Mouse (Mus musculus) ES-E14 (cell line): ENCODE data around the gene Cbln3. TPM values are rescaled to one million over a fixed set of nuclear protein-coding genes. Genes with fewer than 3 reads are reported as not detected.
A peak's percentile ranks its signal among the peaks of the same experiment; 100 is the strongest.

ENCODE experiments used
- DNase-seq: peaks from one replicate; pipeline ENCODE4 v3.0.0-alpha.2; 2013; ENCODE audit warnings: low read depth, low spot score
- H3K27ac ChIP-seq: 2 replicates; pipeline ENCODE4 v1.5.1; 2012; ENCODE audit warnings: low read depth, mild to moderate bottlenecking, low read length, moderate library complexity, mixed read lengths; ENCODE audit not compliant: poor library complexity, insufficient read depth, severe bottlenecking
- H3K36me3 ChIP-seq: 2 replicates; pipeline ENCODE4 v1.6.1; 2012; ENCODE audit warnings: mild to moderate bottlenecking, low read length, moderate library complexity, mixed read lengths; ENCODE audit not compliant: control insufficient read depth, poor library complexity, insufficient read depth, severe bottlenecking
- H3K4me1 ChIP-seq, 2 experiments: fragments of 150-350 bp in 1 of 2; sonication (generic) in 1 of 2; 2 replicates each; pipeline ENCODE4 v1.6.1; 2012; ENCODE audit warnings: low read length in 2 of 2, mild to moderate bottlenecking in 1 of 2, mixed read lengths in 1 of 2; ENCODE audit not compliant: control insufficient read depth in 2 of 2, insufficient read depth in 2 of 2, poor library complexity in 1 of 2
- H3K4me3 ChIP-seq, 2 experiments: fragments of 150-350 bp in 1 of 2; sonication (generic) in 1 of 2; 2 replicates each; pipeline ENCODE4 v1.5.1; 2012; ENCODE audit warnings: low read length in 2 of 2, low read depth in 1 of 2, mild to moderate bottlenecking in 1 of 2, mixed read lengths in 1 of 2; ENCODE audit not compliant: insufficient read depth in 1 of 2, poor library complexity in 1 of 2, severe bottlenecking in 1 of 2
- H3K9ac ChIP-seq: 2 replicates; pipeline ENCODE4 v1.6.1; 2012; ENCODE audit warnings: low read depth, mild to moderate bottlenecking, low read length, mixed read lengths; ENCODE audit not compliant: poor library complexity, insufficient read depth, severe bottlenecking
- H3K9me3 ChIP-seq: fragments of 150-350 bp; sonication (generic); 2 replicates; pipeline ENCODE4 v1.6.1; 2012; ENCODE audit warnings: low read depth, mild to moderate bottlenecking, low read length; ENCODE audit not compliant: control insufficient read depth, insufficient read depth
- CHD2 ChIP-seq: IDR thresholded peaks from 2 replicates; pipeline ENCODE4 v1.6.1; 2014; ENCODE audit warnings: mild to moderate bottlenecking, low read depth, low read length, inconsistent platforms
- HCFC1 ChIP-seq: IDR thresholded peaks from 2 replicates; pipeline ENCODE4 v1.6.1; 2012; ENCODE audit warnings: low read length, inconsistent platforms, borderline replicate concordance; ENCODE audit not compliant: insufficient read depth
- MAFK ChIP-seq: IDR thresholded peaks from 2 replicates; pipeline ENCODE4 v1.6.1; 2014; ENCODE audit warnings: mild to moderate bottlenecking, low read depth, low read length, inconsistent platforms; ENCODE audit not compliant: insufficient read depth
- ZC3H11A ChIP-seq: IDR thresholded peaks from 2 replicates; pipeline ENCODE4 v1.6.1; 2012; ENCODE audit warnings: low read depth, mild to moderate bottlenecking, inconsistent platforms, low read length, borderline replicate concordance
- ZNF384 ChIP-seq: IDR thresholded peaks from 2 replicates; pipeline ENCODE4 v1.6.1; 2012; ENCODE audit warnings: low read depth, low read length, inconsistent platforms
- in situ Hi-C, 2 experiments: fragments of 600-800 bp; cut with MboI; formaldehyde crosslinking; loops; one replicate each; pipeline ENCODE4 v1.15.1; 2025; ENCODE audit warnings: low sequenced_read_pairs in 2 of 2, inconsistent platforms in 1 of 2; ENCODE audit not compliant: unreplicated experiment in 2 of 2
- total RNA-seq: library from RNA; depleted of rRNA; stranded (reverse); fragments of 300-350 nt; gene quantifications from 2 replicates; pipeline ENCODE4 v1.2.3, GENCODE M21; 2012; rRNA removed

Gene Cbln3
- 0.04 and 0.11 TPM in 2 replicates for total RNA-seq

DNA sequence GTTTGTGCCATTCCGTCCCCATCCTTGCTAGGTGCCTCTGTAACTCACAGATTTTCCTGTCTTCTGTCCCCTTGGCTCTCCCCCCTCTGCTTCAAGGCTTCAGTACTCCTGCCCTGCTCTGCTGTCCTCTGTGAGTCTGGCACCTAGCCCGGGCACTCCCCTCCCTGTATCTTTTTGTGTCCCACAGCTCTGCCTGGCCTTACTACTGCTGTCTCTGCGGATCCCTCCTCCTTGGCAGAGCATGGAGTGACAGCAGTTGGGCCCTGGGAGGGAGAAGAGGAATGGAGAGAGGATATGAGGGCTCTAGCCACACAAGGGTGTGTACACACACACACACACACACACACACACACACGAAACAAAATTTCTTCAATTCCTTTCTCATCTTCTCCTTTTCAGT is at the start of gene Cbln3:
TSS of gene Cbln3 (minus strand) at position 227 of the 400 bp plus-strand sequence.
- Histone ChIP-seq H3K4me3 (peak within 1 kb of the TSS; percentile 92 to 94), H3K4me1 (peaks cover 3 to 38% of the 10 kb centered on the region in 2 experiments; a peak in 2 of 4 replicates), H3K36me3 (peaks cover 14% of the 10 kb centered on the region; the same call in 1 of the 2 replicates), H3K9me3 (no peaks in the 10 kb centered on the region), H3K9ac (peak within 1 kb of the TSS; percentile 74), H3K27ac (peak within 1 kb of the TSS; percentile 79)
- in situ Hi-C loops: no loop called here
- no peak for DNase-seq
- TF ChIP-seq ZC3H11A: no peak
- no peak for TF ChIP-seq MAFK
- TF ChIP-seq CHD2: no peak
- TF ChIP-seq HCFC1: no peak
- no peak for TF ChIP-seq ZNF384

GRCm38 (mm10) chr14:55933586-55933985 is 49.4 kb upstream of the Cbln3 start:
- no peak overlapping the region for H3K27ac ChIP-seq
- H3K4me1 ChIP-seq: no peaks in the 10 kb centered on the region
- H3K36me3 ChIP-seq: no peaks in the 10 kb centered on the region
- no peak for DNase-seq
- H3K9me3 ChIP-seq: no peaks in the 10 kb centered on the region
- in situ Hi-C loops: no loop called here
- no peak overlapping the region for H3K9ac ChIP-seq
- no peak overlapping the region for H3K4me3 ChIP-seq
- no peak for TF ChIP-seq HCFC1
- no peak for TF ChIP-seq ZNF384
- TF ChIP-seq CHD2: no peak

DNA sequence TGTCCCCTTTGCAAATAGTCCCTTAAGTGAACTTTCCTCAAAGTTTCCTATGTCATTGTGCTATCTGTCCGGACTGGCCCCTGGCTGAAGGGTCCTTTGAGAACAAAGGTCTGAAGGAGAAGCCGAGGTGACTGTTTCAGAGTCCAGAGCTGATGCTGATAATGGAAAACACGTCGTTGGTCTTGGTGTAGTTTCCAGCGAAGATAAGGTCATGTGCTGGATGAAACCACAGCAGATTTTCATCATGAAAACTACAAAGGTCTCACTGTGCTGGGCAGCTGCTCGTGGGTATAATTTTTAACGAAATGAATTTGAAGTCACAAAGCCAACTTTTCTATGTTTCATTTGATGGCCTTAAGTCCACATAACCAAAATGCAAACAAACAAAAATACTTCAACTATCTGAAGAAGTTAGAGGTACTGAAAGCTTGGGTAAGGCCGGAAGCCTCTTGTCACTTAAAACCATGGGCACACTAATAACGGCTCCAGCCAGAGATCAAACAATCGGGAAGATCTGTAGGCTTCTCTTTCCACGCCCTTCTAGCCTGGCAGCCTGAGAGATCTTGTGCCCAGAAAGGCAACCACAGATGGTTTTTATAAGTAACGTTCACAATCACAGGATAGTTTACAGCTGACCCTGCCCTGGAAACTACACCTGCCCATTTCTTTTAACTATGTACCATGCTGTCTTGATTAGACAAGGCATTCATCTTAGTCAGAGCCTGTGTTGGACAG is 45.2 kb upstream of the Cbln3 start:
- TF ChIP-seq ZNF384 (no peak), MAFK (no peak), ZC3H11A (no peak), CHD2 (no peak), HCFC1 (no peak)
- H3K36me3 ChIP-seq: no peaks in the 10 kb centered on the region
- H3K9ac ChIP-seq: no peak overlapping the region
- no peak for DNase-seq
- H3K9me3 ChIP-seq: no peaks in the 10 kb centered on the region
- no peak overlapping the region for H3K4me3 ChIP-seq
- no peaks in the 10 kb centered on the region for H3K4me1 ChIP-seq
- in situ Hi-C loops: no loop called here
- no peak overlapping the region for H3K27ac ChIP-seq

DNA sequence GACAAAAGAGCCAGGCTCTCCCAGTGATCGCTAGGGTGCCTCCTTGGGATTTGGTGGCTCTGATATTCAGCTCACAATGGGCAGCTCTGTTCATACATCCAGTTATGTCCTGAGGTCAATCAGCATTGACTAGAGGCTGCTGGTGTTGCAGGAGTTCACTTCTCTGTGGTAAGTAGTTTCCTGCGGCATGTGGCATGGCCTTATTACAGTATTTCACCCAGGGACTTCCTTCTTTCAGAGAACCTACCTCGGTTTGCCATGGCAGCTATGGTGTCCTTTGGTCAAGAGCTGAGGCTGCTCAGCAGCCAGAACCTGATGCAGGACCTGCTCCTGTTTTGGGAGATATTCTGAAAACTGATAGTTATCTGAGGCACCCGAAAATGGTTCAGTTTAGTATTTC is 42.7 kb upstream of the Cbln3 start:
- Histone ChIP-seq H3K4me1 (no peaks in the 10 kb centered on the region), H3K36me3 (no peaks in the 10 kb centered on the region), H3K9me3 (no peaks in the 10 kb centered on the region), H3K9ac (no peak overlapping the region), H3K4me3 (no peak overlapping the region), H3K27ac (no peak overlapping the region)
- TF ChIP-seq ZC3H11A (no peak), ZNF384 (no peak), CHD2 (no peak), MAFK (no peak), HCFC1 (no peak)
- in situ Hi-C loops: no loop called here
- no peak for DNase-seq
